Mouse (Mus musculus): ENCODE measurements around the gene Hoxa1. TPM values are rescaled to one million over a fixed set of nuclear protein-coding genes. Genes with fewer than 3 reads are reported as not detected.

Hoxa1 gene
- polyA plus RNA-seq, 1 experiment from 2014 or later: 0.72 TPM

- Histone ChIP-seq H3K36me3 (ENCODE audit: control insufficient read depth, insufficient read depth, low read length) (no peaks in the 10 kb centered on the region), H3K27me3 (replicated peaks; ENCODE audit: control insufficient read depth, insufficient read depth, low read length) (peaks cover 3% of the 10 kb centered on the region; the same call in 1 of the 2 replicates), H3K4me1 (ENCODE audit: control insufficient read depth, insufficient read depth, low read length) (no peaks in the 10 kb centered on the region), H3K9me3 (ENCODE audit: control insufficient read depth, low read length) (peaks cover 4% of the 10 kb centered on the region), H3K9ac (ENCODE audit: low read depth, low read length) (no peak overlapping the region), H3K4me3 (ENCODE audit: low read length) (no peak overlapping the region), H3K27ac (ENCODE audit: low read length) (no peak overlapping the region), H3K4me2 (ENCODE audit: low read depth, low read length) (no peak overlapping the region)
- WGBS: 73% methylated on average over 4 of the region's 4 CpGs
- no peak for ATAC-seq
Observed at GRCm38 (mm10) chr6:52123673-52124072, 34.4 kb downstream of the Hoxa1 start.

GRCm38 (mm10) chr6:52121173-52121572, 36.9 kb downstream of the Hoxa1 start:
- H3K36me3 ChIP-seq (ENCODE audit: control insufficient read depth, insufficient read depth, low read length): no peaks in the 10 kb centered on the region
- no peak for ATAC-seq
- H3K4me2 ChIP-seq (ENCODE audit: low read depth, low read length): no peak overlapping the region
- no peaks in the 10 kb centered on the region for H3K9me3 ChIP-seq (ENCODE audit: control insufficient read depth, low read length)
- WGBS: 60% methylated on average over 3 of the region's 3 CpGs
- no peak overlapping the region for H3K27ac ChIP-seq (ENCODE audit: low read length)
- H3K9ac ChIP-seq (ENCODE audit: low read depth, low read length): no peak overlapping the region
- H3K4me3 ChIP-seq (ENCODE audit: low read length): no peak overlapping the region
- H3K27me3 ChIP-seq (replicated peaks; ENCODE audit: control insufficient read depth, insufficient read depth, low read length): peaks cover 3% of the 10 kb centered on the region; the same call in 1 of the 2 replicates
- peaks cover 4% of the 10 kb centered on the region; the same call in 1 of the 2 replicates for H3K4me1 ChIP-seq (ENCODE audit: control insufficient read depth, insufficient read depth, low read length)

- H3K27ac ChIP-seq (ENCODE audit: low read length): no peak overlapping the region
- 18% methylated on average over 6 of the region's 6 CpGs for WGBS
- ATAC-seq: no peak
Observed at GRCm38 (mm10) chr6:52118903-52119635, 39.0 kb downstream of the Hoxa1 start.

GRCm38 (mm10) chr6:52115899-52116298, 42.2 kb downstream of the Hoxa1 start:
- Histone ChIP-seq H3K9ac (ENCODE audit: low read depth, low read length) (no peak overlapping the region), H3K36me3 (ENCODE audit: control insufficient read depth, insufficient read depth, low read length) (no peaks in the 10 kb centered on the region), H3K9me3 (ENCODE audit: control insufficient read depth, low read length) (no peaks in the 10 kb centered on the region), H3K4me2 (ENCODE audit: low read depth, low read length) (no peak overlapping the region), H3K4me3 (ENCODE audit: low read length) (no peak overlapping the region), H3K4me1 (ENCODE audit: control insufficient read depth, insufficient read depth, low read length) (peaks cover 4% of the 10 kb centered on the region; the same call in 1 of the 2 replicates), H3K27me3 (replicated peaks; ENCODE audit: control insufficient read depth, insufficient read depth, low read length) (peaks cover 6% of the 10 kb centered on the region; the same call in 1 of the 2 replicates), H3K27ac (ENCODE audit: low read length) (no peak overlapping the region)
- no peak for ATAC-seq
- WGBS: 36% methylated on average over 5 of the region's 5 CpGs

More at GRCm38 (mm10) chr6:52118903-52119635, 39.0 kb downstream of the Hoxa1 start:
- Histone ChIP-seq H3K36me3 (ENCODE audit: control insufficient read depth, insufficient read depth, low read length) (no peaks in the 10 kb centered on the region), H3K4me2 (ENCODE audit: low read depth, low read length) (no peak overlapping the region), H3K4me3 (ENCODE audit: low read length) (no peak overlapping the region), H3K4me1 (ENCODE audit: control insufficient read depth, insufficient read depth, low read length) (peaks cover 4% of the 10 kb centered on the region; the same call in 1 of the 2 replicates), H3K9ac (ENCODE audit: low read depth, low read length) (no peak overlapping the region), H3K27me3 (replicated peaks; ENCODE audit: control insufficient read depth, insufficient read depth, low read length) (peaks cover 6% of the 10 kb centered on the region; the same call in 1 of the 2 replicates), H3K9me3 (ENCODE audit: control insufficient read depth, low read length) (no peaks in the 10 kb centered on the region)

GRCm38 (mm10) chr6:52111846-52112245, 46.3 kb downstream of the Hoxa1 start:
- Histone ChIP-seq H3K36me3 (ENCODE audit: control insufficient read depth, insufficient read depth, low read length) (no peaks in the 10 kb centered on the region), H3K9me3 (ENCODE audit: control insufficient read depth, low read length) (no peaks in the 10 kb centered on the region), H3K9ac (ENCODE audit: low read depth, low read length) (no peak overlapping the region), H3K27ac (ENCODE audit: low read length) (no peak overlapping the region), H3K4me2 (ENCODE audit: low read depth, low read length) (no peak overlapping the region), H3K27me3 (replicated peaks; ENCODE audit: control insufficient read depth, insufficient read depth, low read length) (0 out of 2 replicates have a peak, but pooled peaks cover 3% of the 10 kb centered on the region), H3K4me3 (ENCODE audit: low read length) (no peak overlapping the region), H3K4me1 (ENCODE audit: control insufficient read depth, insufficient read depth, low read length) (peaks cover 4% of the 10 kb centered on the region; the same call in 1 of the 2 replicates)
- WGBS: 71% methylated on average over 4 of the region's 4 CpGs
- ATAC-seq: no peak

GRCm38 (mm10) chr6:52107400-52107799, 50.7 kb downstream of the Hoxa1 start:
- Histone ChIP-seq H3K9me3 (ENCODE audit: control insufficient read depth, low read length) (no peaks in the 10 kb centered on the region), H3K4me2 (ENCODE audit: low read depth, low read length) (no peak overlapping the region), H3K9ac (ENCODE audit: low read depth, low read length) (no peak overlapping the region), H3K4me3 (ENCODE audit: low read length) (no peak overlapping the region), H3K27ac (ENCODE audit: low read length) (no peak overlapping the region), H3K4me1 (ENCODE audit: control insufficient read depth, insufficient read depth, low read length) (no peaks in the 10 kb centered on the region; the same call in 1 of the 2 replicates), H3K36me3 (ENCODE audit: control insufficient read depth, insufficient read depth, low read length) (no peaks in the 10 kb centered on the region), H3K27me3 (replicated peaks; ENCODE audit: control insufficient read depth, insufficient read depth, low read length) (no peaks in the 10 kb centered on the region)
- ATAC-seq: no peak
- 90% methylated on average over 3 of the region's 3 CpGs for WGBS

GRCm38 (mm10) chr6:52106716-52107115, 51.4 kb downstream of the Hoxa1 start:
- 28% methylated on average over 3 of the region's 3 CpGs for WGBS
- no peaks in the 10 kb centered on the region for H3K36me3 ChIP-seq (ENCODE audit: control insufficient read depth, insufficient read depth, low read length)
- no peak for ATAC-seq

GRCm38 (mm10) chr6:52106178-52106577, 51.9 kb downstream of the Hoxa1 start:
- H3K4me3 ChIP-seq (ENCODE audit: low read length): no peak overlapping the region
- H3K4me2 ChIP-seq (ENCODE audit: low read depth, low read length): no peak overlapping the region
- H3K27ac ChIP-seq (ENCODE audit: low read length): no peak overlapping the region
- no peak for ATAC-seq
- no peak overlapping the region for H3K9ac ChIP-seq (ENCODE audit: low read depth, low read length)
- WGBS: 40% methylated on average over 3 of the region's 3 CpGs
- no peaks in the 10 kb centered on the region for H3K36me3 ChIP-seq (ENCODE audit: control insufficient read depth, insufficient read depth, low read length)
- H3K4me1 ChIP-seq (ENCODE audit: control insufficient read depth, insufficient read depth, low read length): peaks cover 3% of the 10 kb centered on the region; the same call in 1 of the 2 replicates
- H3K27me3 ChIP-seq (replicated peaks; ENCODE audit: control insufficient read depth, insufficient read depth, low read length): no peaks in the 10 kb centered on the region
- H3K9me3 ChIP-seq (ENCODE audit: control insufficient read depth, low read length): no peaks in the 10 kb centered on the region

More at GRCm38 (mm10) chr6:52106716-52107115, 51.4 kb downstream of the Hoxa1 start:
- H3K4me3 ChIP-seq (ENCODE audit: low read length): no peak overlapping the region
- H3K4me2 ChIP-seq (ENCODE audit: low read depth, low read length): no peak overlapping the region
- H3K27ac ChIP-seq (ENCODE audit: low read length): no peak overlapping the region
- no peak overlapping the region for H3K9ac ChIP-seq (ENCODE audit: low read depth, low read length)
- peaks cover 3% of the 10 kb centered on the region; the same call in 1 of the 2 replicates for H3K4me1 ChIP-seq (ENCODE audit: control insufficient read depth, insufficient read depth, low read length)
- no peaks in the 10 kb centered on the region for H3K9me3 ChIP-seq (ENCODE audit: control insufficient read depth, low read length)
- no peaks in the 10 kb centered on the region for H3K27me3 ChIP-seq (replicated peaks; ENCODE audit: control insufficient read depth, insufficient read depth, low read length)
